Mouse (Mus musculus): ENCODE data around the gene Cacul1.

GRCm38 (mm10) chr19:60513431-60513830 is 67.4 kb downstream of the Cacul1 start:
- TF ChIP-seq TAL1 (conservative IDR thresholded peaks at IDR 0.05; ENCODE audit: low read depth, low read length) (no peak), CTCF (IDR thresholded peaks at IDR 0.05; ENCODE audit: low read depth, low read length) (no peak)

Data from G1E (cell line).